Mouse (Mus musculus): ENCODE results near the gene Ttc9. TPM values are rescaled to one million over a fixed set of nuclear protein-coding genes. Genes with fewer than 3 reads are reported as not detected.

Gene Ttc9
- total RNA-seq (2023): not detected in 2 replicates

GRCm38 (mm10) chr12:81630915-81631660 lies at the start of gene Ttc9:
Gene Ttc9, plus strand, starts transcription at chr12:81631249.

GRCm38 (mm10) chr12:81594902-81595671 lies 36.0 kb upstream of the Ttc9 start, which contains the start of gene Med6:
Gene Med6, minus strand, starts transcription at chr12:81595008.

Other genes with a start within 250 kb of the Ttc9 start
- 0.41 and 0.69 TPM in 2 replicates for gene Adam4, start 209.3 kb upstream of the Ttc9 start, total RNA-seq (2023)
- 26.2 and 27.1 TPM in 2 replicates for gene Cox16, start 146.1 kb upstream of the Ttc9 start, total RNA-seq (2023)
- gene Gm20498, start 98.3 kb upstream of the Ttc9 start, total RNA-seq (2023): 3.5 and 6.5 TPM in 2 replicates
- 7.5 and 10.9 TPM in 2 replicates for gene Synj2bp, start 98.3 kb upstream of the Ttc9 start, total RNA-seq (2023)
- gene Adam21, start 62.8 kb upstream of the Ttc9 start, total RNA-seq (2023): not detected in 2 replicates
- gene Med6, start 36.2 kb upstream of the Ttc9 start, total RNA-seq (2023): 40.7 and 54.1 TPM in 2 replicates
- gene Map3k9, start 149.9 kb downstream of the Ttc9 start, total RNA-seq (2023): 43.9 and 61.8 TPM in 2 replicates
- 64.4 and 97.0 TPM in 2 replicates for gene Pcnx, start 228.8 kb downstream of the Ttc9 start, total RNA-seq (2023)

Data from neutrophil, adult 65 days (primary cell).